Mouse (Mus musculus) Muller cell, postnatal 12 days (primary cell): Measurements from ENCODE around the gene Card10.

Experiments used
- DNase-seq: peaks from one replicate; pipeline ENCODE4 v3.0.0-alpha.2; 2015; ENCODE audit errors: inconsistent ontology term

The Card10 gene

DNA sequence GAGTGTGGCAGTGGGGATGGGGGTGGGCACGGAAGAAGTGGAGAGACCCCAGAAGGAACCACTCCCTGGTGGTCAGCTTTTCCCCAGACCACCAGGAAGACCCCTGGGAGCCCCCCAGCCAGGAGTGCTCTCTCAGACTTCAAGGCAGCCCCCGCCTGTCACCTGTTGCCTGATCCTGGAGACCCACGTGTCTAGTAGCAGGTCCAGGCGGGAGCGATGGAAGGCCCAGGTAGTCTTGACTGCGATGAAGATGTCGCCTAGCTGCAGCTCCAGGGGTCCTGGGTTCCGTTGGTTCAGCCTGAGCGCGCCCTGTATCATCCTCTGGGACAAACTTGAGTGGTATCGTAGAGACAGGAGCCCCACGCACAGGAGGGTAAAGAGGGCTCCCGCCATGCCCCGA is 30.0 kb downstream of the Card10 start:
- DNase-seq, result no peak

DNA sequence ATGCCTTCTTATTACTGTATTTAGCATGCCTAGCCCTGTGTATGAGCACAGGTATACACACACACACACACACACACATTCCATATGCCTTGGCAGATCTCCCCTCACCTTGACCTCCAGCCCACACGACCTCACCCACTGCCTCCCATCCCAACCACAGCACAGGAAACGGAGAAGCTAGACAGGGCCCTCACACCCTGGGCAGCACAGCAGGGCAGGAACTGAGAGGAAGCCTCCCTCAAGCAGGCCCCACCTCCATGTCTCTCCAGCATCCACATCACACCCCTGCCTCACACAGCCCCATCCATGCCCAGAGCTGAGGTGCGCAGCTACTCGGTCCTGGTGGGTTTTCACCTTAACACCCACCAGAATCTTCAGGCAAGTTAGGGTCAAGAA is 30.5 kb downstream of the Card10 start:
- no peak for DNase-seq

DNA sequence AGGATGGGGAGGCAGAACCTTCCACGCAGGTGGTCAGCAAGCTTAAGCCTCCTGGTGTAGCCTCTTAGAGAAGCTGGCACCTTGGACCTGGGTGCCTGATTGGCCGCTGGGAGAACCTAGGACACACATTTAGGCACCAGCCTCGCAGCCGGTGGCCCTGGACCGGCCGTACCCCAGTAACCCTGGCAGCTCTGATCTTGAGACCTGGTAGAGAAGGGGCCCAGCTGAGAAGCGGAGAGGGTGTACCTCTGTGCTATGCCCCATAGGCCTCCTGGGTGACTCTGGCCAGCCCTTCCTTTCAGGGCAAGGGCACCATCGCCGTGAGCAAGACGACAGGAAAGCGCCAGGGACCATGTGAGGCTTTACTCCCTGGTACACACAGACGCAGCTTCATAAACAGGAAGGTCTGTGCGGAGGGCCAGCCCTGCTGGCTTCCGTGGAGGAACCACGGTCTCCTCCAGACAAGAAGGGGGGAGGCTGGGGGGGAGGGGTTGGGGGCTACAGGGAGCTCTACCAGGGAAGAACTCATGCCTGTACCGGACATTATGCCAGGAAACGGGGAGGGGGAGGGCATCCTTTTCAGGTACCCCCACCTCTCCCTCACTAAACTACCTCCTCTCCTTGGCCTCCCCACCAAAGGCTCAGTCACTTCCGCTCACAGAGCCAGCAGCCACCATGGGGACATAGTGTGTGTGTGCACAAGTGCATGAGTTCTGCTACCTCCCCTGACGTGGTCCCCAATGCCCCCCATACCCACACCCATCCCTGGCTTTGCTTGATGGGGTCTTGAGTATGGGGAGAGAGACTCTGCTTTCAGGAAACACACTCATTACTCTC is 31.1 kb downstream of the Card10 start:
- DNase-seq, result no peak

GRCm38 (mm10) chr15:78770983-78771355 is 31.9 kb downstream of the Card10 start:
- no peak for DNase-seq

DNA sequence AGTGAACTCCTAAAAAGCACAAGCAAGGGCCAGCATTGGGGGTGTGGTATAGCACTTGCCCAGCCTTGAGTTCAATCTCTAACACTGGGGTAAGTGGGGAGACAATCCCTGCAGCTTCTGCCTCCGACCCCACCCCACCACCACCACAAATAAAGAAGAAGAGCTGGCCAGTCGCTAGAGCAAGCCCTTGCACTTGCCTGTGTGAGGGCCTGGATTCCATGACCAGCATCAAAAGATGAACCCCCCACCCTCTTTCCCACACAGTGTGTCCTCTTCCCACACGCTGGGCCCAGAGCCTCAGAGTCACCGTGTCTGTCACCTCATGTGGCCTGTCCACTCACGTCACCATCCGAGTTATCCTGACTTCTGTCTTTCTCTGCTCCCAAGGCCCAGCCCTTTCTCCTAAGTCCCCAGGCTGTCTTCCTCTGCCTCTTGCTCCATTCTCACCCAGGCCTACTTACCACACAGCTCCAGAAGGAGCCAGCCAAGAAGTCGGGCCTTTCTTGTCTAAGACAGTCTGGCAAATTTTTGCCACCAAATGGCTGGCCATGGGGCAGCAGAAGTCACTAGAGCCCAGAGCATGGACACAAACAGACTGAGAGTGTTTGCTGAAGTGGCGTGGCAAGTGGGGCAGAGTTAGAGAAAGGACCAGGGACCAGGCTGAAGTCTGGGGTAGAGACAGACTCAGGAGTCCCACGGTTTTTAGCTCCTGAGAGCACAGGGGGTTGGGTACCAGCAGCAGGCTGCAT is 32.4 kb downstream of the Card10 start:
- DNase-seq, result no peak

DNA sequence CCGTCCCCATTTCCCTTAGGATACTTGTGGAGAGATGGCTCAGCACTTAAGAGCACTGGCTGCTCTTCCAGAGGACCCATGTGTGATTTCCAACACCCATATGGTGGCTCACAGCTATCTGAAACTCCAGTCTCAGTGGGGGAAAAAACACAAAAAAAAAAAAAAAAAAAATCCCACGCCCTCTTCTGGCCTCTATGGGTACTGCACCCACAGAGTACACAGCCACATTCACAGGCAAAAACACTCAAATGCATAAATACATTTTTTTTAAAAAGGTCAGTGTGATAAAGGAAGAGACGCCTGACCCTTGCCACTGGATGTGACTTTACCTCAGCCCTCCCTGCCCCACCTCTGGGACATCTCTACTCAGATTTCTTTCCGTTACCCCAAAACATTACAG is 33.8 kb downstream of the Card10 start:
- no peak for DNase-seq

GRCm38 (mm10) chr15:78763704-78764103 is 39.1 kb downstream of the Card10 start:
- DNase-seq, result no peak

DNA sequence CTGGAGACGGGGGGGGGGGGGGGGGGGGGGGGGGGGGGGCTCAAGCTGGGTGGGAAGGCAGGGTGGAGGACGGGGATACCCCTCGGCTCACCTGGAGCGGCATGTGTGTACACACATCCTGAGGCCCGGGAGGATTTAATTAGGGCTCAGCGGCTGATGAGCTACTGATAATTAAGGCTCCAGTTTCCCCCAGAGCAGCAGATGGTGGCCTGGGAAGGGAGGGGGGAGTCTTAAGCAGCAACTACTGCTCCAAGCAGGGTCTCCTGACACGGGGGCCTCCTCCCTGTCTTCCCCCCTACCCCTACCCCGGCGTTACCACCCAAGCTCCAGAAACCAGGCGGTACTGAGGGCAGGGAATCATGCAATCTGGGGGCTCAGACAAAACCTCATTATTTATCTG is 39.6 kb downstream of the Card10 start:
- no peak for DNase-seq

DNA sequence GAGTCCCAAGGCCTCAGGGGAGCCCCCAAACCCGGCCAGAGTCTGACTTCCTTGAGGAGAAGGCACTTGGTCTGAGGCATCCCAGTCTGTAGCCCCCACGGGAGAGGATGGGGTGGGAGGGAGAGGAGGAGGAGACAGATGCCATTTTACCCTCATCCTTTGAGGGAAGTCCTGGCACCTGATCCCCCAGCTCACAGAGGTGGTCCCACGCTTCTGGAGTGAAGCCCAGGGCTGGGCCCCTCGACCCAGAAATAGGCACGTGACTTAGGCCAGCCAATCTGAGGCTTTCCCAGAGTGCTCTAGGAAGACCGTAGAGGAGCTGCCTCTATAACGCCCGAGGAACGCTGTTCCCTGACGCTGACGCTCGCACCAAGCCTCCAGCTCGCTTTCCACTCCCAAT is 41.7 kb downstream of the Card10 start:
- no peak for DNase-seq

GRCm38 (mm10) chr15:78758132-78758531 is 44.7 kb downstream of the Card10 start:
- DNase-seq, result no peak

GRCm38 (mm10) chr15:78755966-78756725 is 46.7 kb downstream of the Card10 start:
- DNase-seq, result no peak

GRCm38 (mm10) chr15:78755226-78755625 is 47.6 kb downstream of the Card10 start:
- DNase-seq, result no peak

- no peak for DNase-seq
Measured at GRCm38 (mm10) chr15:78754144-78754543, 48.7 kb downstream of the Card10 start.

DNA sequence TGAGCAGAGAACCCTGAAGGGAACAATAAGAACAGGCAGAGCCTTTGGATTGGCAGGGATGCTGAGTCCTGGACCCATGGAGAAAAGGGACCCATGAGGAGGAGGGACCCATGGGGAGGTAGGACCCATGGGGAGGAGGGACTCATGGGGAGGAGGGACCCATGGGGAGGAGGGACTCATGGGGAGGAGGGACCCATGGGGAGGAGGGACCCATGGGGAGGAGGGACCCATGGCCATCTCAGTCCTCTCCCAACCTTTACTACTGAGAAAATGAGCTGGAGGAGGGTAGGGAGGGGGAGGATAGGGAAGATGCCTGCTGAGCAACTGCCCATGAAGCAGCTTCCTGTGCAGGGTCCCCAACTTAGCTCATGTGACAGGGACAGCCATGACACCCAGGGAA is 49.9 kb downstream of the Card10 start:
- no peak for DNase-seq

DNA sequence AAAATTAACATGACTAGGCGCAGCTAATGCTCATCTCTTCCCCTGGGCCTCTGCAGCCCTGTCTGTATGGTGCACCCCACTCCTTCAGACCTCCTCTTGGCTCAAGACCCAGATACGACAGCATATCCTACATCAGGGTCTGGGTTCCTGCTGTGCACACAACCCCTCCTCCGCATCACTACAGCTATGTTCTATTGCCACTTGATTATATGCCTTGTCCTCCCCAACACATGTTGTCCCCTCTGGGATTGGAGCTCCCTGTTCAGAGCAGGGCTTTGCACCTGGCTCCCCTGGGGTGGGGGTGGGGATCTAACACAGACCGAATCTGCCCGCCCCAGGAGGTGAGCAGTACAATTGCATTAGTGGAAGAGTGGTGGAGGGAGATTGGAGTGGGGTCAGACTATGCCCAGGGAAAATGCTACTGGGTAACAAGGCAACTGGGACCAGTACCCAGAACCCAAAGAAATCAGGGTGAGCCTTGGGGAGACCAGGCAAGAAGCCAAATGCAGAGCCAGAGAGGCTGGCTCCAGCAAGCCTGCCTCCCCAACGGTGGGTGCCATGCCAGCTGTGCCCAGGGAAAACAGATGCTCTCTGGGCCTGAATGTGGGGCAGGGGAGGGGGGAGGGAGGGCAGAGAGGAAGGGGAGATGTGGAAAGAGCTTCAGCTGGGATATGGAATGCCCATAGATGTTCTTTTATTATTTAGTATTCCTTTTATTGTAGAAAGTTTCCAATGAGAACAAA is 52.1 kb downstream of the Card10 start:
- DNase-seq, result no peak

DNA sequence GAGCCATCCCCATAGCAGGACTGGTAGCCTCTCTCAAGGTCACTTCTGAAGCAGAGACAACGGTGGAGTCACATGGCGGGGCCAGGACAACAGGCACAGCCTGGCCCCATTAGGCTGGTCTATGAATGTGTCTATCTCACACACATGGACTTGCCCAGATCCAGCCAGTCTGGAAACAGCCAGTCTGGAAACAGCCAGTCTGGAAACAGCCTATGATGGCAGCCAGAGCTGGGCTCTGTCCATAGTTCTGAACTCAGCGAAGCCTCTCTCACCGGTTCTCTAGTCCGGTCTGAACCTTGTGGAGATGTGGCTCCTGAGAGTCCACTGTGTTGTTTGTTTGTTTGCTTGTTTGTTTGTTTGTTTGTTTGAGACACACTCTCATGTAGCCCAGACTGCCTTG is 53.0 kb downstream of the Card10 start:
- DNase-seq, result peak; percentile 33

- DNase-seq, result peak; percentile 40
Measured at GRCm38 (mm10) chr15:78744206-78744605, 58.6 kb downstream of the Card10 start.

DNA sequence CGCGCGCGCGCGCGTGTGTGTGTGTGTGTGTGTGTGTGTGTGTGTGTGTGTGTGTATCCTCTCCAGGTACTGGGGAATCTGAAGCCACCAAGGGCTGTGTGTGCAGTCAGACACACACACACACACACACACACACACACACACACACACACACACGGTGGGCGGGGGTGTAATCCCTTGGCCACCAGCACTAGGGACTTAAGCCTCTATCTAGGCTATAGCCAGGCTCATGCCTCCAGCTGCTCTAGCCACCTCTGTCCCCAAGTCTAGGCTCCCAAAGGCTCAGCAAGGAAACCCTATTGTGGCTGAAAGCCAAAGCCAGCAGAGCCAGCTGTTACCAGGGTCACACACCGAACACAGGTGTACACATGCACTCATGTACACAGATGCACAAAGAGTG is 60.0 kb downstream of the Card10 start:
- DNase-seq, result no peak

DNA sequence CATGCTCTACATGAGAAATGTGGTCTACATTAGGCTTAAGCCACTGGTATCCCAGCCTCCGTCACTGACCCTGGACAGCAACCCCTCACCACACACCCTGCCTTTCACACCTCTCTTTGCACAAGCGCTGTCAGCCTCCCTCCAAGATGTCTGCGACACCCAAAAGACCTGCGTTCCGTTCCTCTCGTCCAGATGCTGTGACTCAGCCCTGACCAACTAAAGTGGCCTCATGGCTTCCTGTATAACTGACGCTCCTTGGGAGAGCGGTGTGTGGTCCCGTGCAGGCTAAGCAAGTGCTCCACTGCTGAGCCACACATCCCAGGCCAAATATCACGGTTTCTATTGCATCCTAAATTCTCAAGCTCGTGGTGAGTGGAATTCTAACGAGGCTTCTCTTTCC is 62.2 kb downstream of the Card10 start:
- DNase-seq, result no peak

GRCm38 (mm10) chr15:78737146-78737545 is 65.7 kb downstream of the Card10 start:
- DNase-seq, result no peak

- no peak for DNase-seq
Measured at GRCm38 (mm10) chr15:78736681-78737100, 66.2 kb downstream of the Card10 start.

- DNase-seq, result no peak
Measured at GRCm38 (mm10) chr15:78736181-78736579, 66.7 kb downstream of the Card10 start.
